Mouse (Mus musculus): ENCODE results near the gene Gc. TPM values are rescaled to one million over a fixed set of nuclear protein-coding genes. Genes with fewer than 3 reads are reported as not detected.

Gc gene
- polyA plus RNA-seq, 1 experiment, result not detected

DNA sequence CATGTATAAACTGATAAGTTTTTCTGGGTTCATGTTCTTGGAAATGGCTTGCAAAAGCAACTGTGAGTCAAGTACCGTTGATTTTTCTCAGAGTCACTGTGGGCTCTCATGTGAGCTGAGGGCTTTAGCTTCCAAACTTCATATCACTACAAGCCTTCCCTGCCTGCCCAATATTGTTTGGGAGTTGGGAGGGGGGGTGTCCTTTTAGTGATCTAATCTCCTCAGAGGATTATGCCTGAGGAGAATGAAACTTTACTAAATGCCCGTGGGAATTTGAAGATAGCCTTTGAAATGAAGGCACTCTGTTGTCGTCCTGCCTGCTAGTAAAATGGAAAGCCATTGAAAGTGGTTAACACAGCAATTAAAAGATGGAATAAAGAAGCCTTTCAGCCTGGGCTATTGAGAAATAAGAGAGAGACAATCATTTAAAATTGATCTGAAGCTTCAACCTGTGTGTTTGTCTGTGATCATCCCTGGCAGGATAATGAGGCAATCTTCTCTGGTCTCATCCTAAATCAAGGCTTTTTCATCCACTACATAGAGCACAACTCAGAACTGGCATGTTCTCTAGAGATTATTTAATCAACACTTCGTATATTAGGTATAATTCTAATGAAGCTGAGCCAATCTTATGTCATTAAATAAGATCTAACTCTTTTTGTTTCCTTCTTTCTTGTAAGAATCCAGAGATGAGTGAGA, 89.5 kb downstream of the Gc start:
- DNase-seq (ENCODE audit: low read depth, low spot score), result no peak
- 56% methylated on average over 4 of the region's 4 CpGs for WGBS

Other genes starting within 250 kb of the Gc start
- not detected in 2 replicates for gene Npffr2, start 69.5 kb upstream of the Gc start, polyA plus RNA-seq (2012; rRNA removed)

All from large intestine, adult 2 months (tissue).